Mouse (Mus musculus) thymus, postnatal 10 days (tissue): ENCODE results near the gene Mbtps2.

ENCODE experiments used
- DNase-seq, 2 experiments: peaks; one replicate each; pipeline ENCODE4 v3.0.0; 2021; ENCODE audit warnings: low spot score in 2 of 2

Mbtps2 gene

DNA sequence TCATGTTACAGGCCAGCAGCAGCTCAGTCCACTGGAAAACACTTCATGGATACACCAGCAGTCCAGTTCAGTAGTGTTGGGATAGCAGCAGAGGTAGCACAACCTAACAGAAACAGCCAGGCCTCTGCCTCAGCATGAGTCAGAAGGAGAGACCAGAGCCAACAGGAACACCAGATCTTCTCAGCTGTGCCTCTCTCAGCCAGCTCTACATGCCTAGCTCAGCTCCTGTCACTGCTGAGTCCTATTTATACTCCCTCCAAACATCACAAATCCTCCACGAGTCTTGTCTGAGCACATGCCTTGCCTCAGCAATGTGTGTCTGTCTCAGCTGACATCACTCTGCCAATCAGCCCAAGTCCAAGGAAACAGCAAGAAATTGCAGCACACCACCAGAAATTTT is 94.0 kb downstream of the Mbtps2 start:
- no peak for DNase-seq

DNA sequence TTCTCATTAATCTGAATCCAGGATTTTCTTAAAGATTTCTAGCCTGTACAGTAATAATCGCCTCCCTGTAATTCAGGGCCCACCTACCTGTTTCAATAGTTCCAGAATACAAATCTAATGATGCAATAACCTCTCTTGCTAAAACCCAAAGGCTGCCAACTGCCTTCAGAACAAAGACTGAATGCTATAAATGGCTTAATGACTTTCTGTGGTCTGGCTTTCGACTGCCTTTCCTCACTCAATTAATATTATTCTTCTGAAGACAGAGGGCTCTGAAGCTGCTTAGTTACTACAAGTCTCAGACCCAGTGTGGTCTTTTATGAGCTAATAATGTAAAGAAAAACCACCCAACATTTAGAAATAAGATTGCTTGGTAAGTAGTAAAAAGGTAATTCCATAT is 96.6 kb downstream of the Mbtps2 start:
- no peak for DNase-seq

DNA sequence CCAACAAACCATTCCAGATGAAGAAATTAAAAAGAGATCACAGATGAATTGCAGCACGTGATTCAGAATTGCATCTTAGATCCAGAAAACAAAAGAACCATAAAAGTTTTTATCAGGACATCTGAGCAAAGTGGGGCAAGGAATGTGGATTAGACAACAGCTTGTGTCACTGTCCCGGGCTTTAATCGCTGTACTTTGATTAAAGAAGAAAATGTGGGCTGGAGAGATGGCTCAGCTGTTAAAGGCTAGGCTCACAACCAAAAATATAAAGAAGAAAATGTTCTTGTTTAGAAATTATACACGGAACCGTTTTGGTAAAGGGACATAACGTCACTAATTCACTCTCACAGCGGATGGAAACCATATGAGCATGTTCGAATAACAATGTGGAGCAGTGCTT is 98.5 kb downstream of the Mbtps2 start:
- DNase-seq = no peak

DNA sequence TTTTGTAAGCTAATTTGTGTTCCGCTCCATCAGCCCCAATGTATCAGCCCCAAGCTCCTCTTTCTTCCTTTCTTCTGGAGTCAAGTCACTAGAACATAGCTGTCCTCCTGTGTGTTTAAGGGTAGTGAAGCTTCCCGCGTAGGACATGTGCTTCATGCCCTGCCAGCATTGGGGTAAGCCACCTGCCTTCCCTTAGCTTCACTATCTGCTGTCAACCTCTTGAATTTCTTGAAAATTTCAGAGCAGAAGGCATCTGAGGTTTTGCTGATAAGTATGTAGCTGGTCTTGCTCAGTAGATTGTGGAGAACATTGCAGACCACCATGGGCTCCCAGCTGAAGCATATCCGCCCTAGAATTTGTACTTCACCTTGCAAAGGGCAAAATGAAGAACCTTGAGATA is 105.4 kb downstream of the Mbtps2 start:
- no peak for DNase-seq

DNA sequence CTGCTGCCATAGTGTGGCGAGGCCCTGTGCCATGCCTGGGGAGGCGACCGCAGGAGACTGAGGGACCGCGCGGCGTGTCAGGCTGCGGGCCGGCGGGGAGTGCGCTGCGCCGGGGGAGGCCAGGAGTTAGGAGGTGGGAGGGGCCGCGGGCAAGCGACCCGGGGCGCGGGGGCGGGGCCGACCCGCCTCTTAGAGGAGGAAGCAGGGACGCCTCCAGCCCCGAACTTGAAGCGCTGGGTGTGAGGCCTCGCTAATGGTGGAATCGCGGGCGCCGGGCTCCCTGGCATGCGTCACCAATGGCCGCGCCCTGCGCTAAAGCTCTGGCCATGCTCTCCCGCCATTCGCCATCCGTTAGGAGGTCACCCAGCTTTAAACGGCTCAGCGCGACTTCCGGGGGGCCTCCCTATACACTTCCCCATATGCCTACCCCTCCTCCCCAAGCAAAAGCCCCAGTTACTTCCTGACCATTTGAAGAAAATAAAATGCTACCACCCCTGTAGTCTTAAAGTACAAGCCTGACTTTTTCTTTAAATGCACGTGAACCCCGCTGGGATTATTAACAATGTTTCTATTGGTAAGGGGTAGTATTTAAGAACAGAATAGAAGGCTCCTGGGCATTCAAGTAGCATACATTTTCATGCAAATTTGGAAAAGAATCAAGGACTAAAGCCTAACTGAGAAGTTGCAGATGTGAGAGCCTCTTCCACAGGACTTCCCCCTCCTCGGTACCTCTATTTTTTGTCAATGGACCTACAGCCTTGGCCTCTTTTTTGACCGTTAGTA is 106.4 kb downstream of the Mbtps2 start, which contains the start of gene Sms:
TSS of gene Sms (minus strand) at position 344 of the 783 bp plus-strand sequence.
- DNase-seq = peak; percentile 55 to 61

DNA sequence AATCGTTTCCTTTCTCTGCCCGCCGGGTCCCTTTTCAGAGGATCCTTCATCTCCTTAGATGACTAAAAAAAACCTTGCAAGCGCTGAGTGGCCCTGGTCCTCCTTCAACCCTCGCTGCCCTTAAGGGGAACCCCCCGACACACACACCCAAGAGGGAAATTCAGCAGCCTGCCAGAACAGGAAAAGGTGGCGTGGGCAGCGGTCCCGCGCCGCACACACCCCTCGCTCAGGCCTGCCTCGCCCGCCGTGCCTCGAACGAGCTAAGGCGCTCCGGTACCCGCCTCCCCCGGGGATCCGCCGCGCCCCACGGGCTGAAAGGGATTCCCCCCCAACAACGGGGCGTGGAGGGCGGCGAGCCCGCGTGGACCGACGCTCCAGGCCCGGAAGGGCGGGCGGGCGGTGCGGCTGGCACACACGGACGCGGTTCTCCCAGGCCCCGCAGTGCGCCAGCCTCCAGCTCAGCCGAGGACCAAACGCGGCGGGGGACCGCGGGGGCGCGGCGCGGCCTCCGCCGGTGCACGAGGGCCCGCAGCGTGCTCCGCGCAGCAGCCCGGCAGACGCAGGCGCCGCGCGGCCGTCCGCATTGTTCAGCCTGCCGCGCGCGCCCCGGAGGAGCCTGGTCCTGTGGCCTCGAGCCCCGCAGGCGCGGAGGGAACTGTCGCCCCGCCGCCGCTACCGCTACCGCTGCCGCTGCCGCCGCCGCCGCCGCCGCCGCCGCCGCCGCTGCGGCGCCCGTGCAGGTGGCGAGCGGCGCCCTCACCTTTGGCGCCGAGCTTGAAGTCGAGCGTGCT is 107.2 kb downstream of the Mbtps2 start:
- DNase-seq = peak; percentile 22 to 25

DNA sequence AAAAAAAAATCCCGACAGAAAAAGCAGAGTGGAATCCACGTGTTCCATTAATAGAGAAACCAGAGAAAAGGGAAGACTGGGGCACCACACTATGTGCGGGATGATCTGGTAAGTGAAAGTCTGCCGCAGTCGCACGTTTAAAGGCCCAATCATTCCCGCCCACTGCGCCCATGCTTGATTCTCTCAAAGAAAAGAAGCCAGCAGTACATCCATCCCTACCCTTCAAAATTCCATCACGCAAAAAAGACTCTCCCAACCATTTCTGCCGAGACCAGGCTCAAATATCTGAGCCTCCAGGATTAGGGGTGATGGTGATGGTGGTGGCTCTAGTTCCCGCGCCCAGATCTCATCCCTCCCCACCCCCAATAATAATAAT is 107.8 kb downstream of the Mbtps2 start:
- no peak for DNase-seq

DNA sequence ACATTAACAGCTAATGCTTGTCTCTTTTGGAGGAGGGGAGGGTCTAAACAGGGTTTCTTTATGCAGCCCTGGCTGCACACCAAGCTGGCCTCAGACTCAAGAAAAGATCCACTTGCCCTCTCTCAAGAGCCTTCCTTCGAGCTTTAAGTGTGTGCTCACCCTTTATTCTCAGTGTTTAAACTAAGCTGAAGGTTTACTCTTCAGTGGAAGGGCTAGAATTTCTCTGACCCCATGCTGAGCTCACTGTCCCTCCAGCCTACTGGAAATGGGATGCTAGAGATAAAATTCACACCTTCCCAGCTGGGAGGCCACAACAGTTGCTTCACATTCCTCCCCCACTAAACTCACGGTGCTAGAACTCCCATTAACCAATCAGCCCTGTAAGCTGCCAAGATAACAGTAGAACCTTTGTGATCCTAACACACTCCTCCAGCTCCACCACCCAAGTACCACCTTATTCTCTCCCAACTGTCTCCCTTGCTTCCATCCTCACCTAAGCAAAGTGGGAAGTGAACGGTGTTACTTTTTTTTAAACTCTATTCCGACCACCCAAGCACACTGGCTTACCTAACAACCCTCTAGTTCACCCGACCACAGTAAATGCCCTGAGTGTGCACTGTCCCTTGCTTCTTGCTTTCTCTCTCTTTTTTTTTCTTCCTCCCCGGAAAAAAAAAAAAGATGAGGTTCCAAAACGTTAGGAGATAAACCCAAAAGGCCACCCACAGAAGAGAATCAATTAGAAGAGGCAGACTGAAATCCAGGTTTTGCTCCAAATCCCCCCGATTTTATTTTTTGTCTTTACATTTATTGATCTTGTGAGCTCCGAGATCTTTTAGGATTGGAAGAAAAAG is 108.4 kb downstream of the Mbtps2 start:
- no peak for DNase-seq

DNA sequence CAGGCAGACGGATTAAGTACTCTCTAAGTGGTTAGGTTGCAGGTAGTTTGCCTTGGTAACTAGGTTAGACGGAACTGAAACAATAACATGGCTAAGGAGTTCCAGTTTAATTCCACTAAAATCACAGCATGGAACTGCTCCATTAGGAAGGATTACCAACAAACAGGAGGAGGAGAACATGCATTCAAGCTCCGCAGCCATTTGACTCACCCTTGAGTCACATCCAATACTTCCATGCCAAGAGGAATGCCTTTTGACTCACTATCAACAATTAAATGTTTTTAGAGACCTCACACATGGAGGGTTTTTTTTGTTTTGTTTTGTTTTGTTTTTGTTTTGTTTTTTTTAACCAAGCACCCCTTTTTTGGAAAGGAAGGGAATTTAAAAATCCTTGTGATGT is 109.7 kb downstream of the Mbtps2 start:
- no peak for DNase-seq

DNA sequence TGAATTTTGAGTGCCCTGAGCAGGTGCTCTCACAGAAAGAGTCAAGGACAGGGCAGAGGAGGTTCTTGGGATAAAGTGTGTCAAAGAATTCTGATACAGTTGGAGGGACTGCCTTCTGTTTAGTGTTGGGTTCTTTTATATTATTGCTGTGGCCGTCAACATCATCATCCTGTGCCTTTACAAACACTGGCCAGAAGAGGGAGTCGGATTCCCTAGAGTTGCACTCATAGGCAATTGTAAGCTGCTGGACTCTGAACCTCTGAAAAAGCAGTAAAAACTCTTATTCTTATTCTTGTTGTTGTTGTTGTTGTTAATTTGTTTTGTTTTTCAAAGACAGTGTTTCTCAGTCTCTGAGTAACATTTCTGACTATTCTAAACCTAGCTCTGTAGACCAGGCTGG is 111.8 kb downstream of the Mbtps2 start:
- DNase-seq = peak; percentile 4 to 28
